Mouse (Mus musculus) forebrain, postnatal 0 days (tissue): ENCODE data around the gene Fads6. TPM values are rescaled to one million over a fixed set of nuclear protein-coding genes. Genes with fewer than 3 reads are reported as not detected.
A peak's percentile ranks its signal among the peaks of the same experiment; 100 is the strongest.

ENCODE experiments used
- ATAC-seq: fragments of 200-750 bp; cut with Nextera tagmentation; 2 replicates; pipeline ENCODE4 v1.8.0; 2017; ENCODE audit warnings: mild to moderate bottlenecking, moderate library complexity
- DNase-seq: peaks from one replicate; pipeline ENCODE4 v3.0.0-alpha.2; 2015
- H3K27ac ChIP-seq: fragments of 300-500 bp; sonication (generic); 2 replicates; pipeline ENCODE4 v1.5.1; 2014; ENCODE audit warnings: low read depth, mild to moderate bottlenecking, antibody characterized with exemption, low read length, moderate library complexity, mixed read lengths
- H3K27me3 ChIP-seq: fragments of 300-500 bp; sonication (generic); 2 replicates; pipeline ENCODE4 v1.6.1; 2014; ENCODE audit warnings: mild to moderate bottlenecking, low read length, mixed read lengths; ENCODE audit not compliant: insufficient read depth
- H3K36me3 ChIP-seq: fragments of 300-500 bp; sonication (generic); 2 replicates; pipeline ENCODE4 v1.6.1; 2014; ENCODE audit warnings: mild to moderate bottlenecking, moderate library complexity; ENCODE audit not compliant: insufficient read depth
- H3K4me1 ChIP-seq: fragments of 300-500 bp; sonication (generic); 2 replicates; pipeline ENCODE4 v1.6.1; 2014; ENCODE audit warnings: antibody characterized with exemption; ENCODE audit not compliant: insufficient read depth
- H3K4me2 ChIP-seq: fragments of 300-500 bp; sonication (generic); 2 replicates; pipeline ENCODE4 v1.6.1; 2014; ENCODE audit warnings: low read depth, mild to moderate bottlenecking, moderate library complexity
- H3K4me3 ChIP-seq: fragments of 300-500 bp; sonication (generic); 2 replicates; pipeline ENCODE4 v1.5.1; 2014; ENCODE audit warnings: low read depth, low read length, mixed read lengths
- H3K9ac ChIP-seq: fragments of 300-500 bp; sonication (generic); 2 replicates; pipeline ENCODE4 v1.6.1; 2014; ENCODE audit warnings: mild to moderate bottlenecking
- H3K9me3 ChIP-seq: fragments of 300-500 bp; sonication (generic); 2 replicates; pipeline ENCODE4 v1.6.1; 2016; ENCODE audit warnings: low read length
- CTCF ChIP-seq: sonication (generic); IDR thresholded peaks from 2 replicates; pipeline ENCODE4 v1.5.1; 2016; ENCODE audit warnings: antibody characterized with exemption, control low read depth, low read depth
- whole genome bisulfite sequencing: fragments of 180-500 bp; shearing (Covaris S2); extraction: QIAGEN DNeasy Blood & Tissue Kit; methylation state at CpG from one replicate; pipeline ENCODE4 v1.1.7; 2014; 5-methylcytosine and 5-hydroxymethylcytosine counted together
- microRNA-seq, 2 experiments: library from miRNA; unstranded; fragments of <30 nt; microRNA quantifications; one replicate each; pipeline ENCODE4; 2016
- polyA plus RNA-seq: library from polyadenylated mRNA; unstranded; fragments of >200 nt; fragmentation: Nextera tagmentation; extraction: Ambion mirVana; gene quantifications from 2 replicates; pipeline ENCODE4 v1.2.1, GENCODE M21; 2015
- total RNA-seq: library from RNA; depleted of rRNA; stranded (reverse); fragments of >200 nt; gene quantifications from 2 replicates; pipeline ENCODE4 v1.2.3, GENCODE M21; 2014; rRNA removed

Fads6 gene
- total and polyA plus RNA-seq, 2 experiments from 2014 or later = 0.48 to 6.5 TPM

DNA sequence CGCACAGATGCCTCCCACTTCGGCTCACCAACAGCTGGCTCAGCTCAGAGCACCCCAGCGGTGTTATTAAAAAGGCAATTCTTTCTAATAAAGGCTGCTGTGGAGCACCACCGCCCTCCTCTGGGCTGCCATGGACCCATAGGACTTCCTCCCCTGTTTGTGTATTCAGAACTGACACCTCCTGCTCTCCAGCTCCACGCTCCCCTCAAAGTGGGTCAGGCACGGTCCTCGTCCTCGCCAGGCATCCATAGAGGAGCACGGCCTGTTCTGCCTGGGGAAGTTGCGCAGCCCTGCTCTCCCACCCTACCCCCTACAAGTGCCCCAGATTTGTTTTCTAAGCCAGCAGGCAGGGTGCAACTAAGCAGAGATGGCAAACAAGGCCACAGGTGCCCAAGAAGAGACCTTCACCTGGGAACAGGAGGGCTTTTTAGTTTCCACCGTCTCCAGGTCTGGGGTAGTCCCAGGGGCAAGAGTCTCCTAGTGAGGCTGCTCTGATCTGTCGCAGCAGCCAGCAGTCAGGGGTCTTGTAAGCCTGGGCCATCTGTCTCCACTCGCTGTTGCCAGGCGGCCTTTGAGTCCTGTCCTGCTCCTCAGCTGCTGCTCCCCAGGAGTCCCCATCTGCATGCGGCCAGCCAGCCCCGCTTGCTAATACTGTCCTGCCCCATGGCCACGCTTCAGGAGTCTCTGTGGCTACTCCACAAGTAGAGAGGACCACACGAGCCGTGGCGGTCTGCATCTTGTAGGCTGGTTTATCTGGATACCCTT, 63.8 kb downstream of the Fads6 start:
- peak; percentile 39 for TF ChIP-seq CTCF
- Histone ChIP-seq H3K4me1 (peaks cover 12% of the 10 kb centered on the region), H3K4me3 (no peak overlapping the region), H3K27me3 (no peaks in the 10 kb centered on the region), H3K4me2 (no peak overlapping the region), H3K9me3 (no peaks in the 10 kb centered on the region), H3K36me3 (no peaks in the 10 kb centered on the region; the same call in 1 of the 2 replicates), H3K27ac (no peak overlapping the region), H3K9ac (no peak overlapping the region)
- 50% methylated on average over 20 of the region's 20 CpGs for WGBS
- DNase-seq (no peak), ATAC-seq (peak; percentile 61)

GRCm38 (mm10) chr11:115232889-115233288, 64.6 kb downstream of the Fads6 start:
- Histone ChIP-seq H3K4me1 (peaks cover 14% of the 10 kb centered on the region), H3K27ac (no peak overlapping the region), H3K9ac (no peak overlapping the region), H3K9me3 (no peaks in the 10 kb centered on the region), H3K4me2 (no peak overlapping the region), H3K36me3 (no peaks in the 10 kb centered on the region; the same call in 1 of the 2 replicates), H3K27me3 (no peaks in the 10 kb centered on the region), H3K4me3 (no peak overlapping the region)
- TF ChIP-seq CTCF = no peak
- DNase-seq (no peak), ATAC-seq (no peak)
- WGBS = 87% methylated on average over 5 of the region's 5 CpGs

- TF ChIP-seq CTCF = no peak
- no peaks in the 10 kb centered on the region for H3K9me3 ChIP-seq
- H3K27ac ChIP-seq = 0 out of 2 replicates have a peak overlapping the region, but pooled peaks have one; percentile 48
- H3K9ac ChIP-seq = no peak overlapping the region
- peaks cover 20% of the 10 kb centered on the region for H3K4me1 ChIP-seq
- no peaks in the 10 kb centered on the region for H3K27me3 ChIP-seq
- no peak overlapping the region for H3K4me3 ChIP-seq
- ATAC-seq = peak; percentile 40
- DNase-seq = peak; percentile 58
- no peaks in the 10 kb centered on the region; the same call in 1 of the 2 replicates for H3K36me3 ChIP-seq
- no peak overlapping the region for H3K4me2 ChIP-seq
- WGBS = 23% methylated on average over 9 of the region's 9 CpGs
Observed at GRCm38 (mm10) chr11:115231924-115232323, 65.5 kb downstream of the Fads6 start.

- no peak overlapping the region for H3K9ac ChIP-seq
Observed at GRCm38 (mm10) chr11:115231168-115231915, 66.1 kb downstream of the Fads6 start.

More at GRCm38 (mm10) chr11:115231168-115231915, 66.1 kb downstream of the Fads6 start:
- no peak for TF ChIP-seq CTCF
- Histone ChIP-seq H3K4me2 (no peak overlapping the region), H3K27me3 (no peaks in the 10 kb centered on the region), H3K27ac (peak overlapping the region; percentile 48; the same call in 1 of the 2 replicates), H3K9me3 (no peaks in the 10 kb centered on the region), H3K36me3 (no peaks in the 10 kb centered on the region; the same call in 1 of the 2 replicates), H3K4me1 (peaks cover 26% of the 10 kb centered on the region), H3K4me3 (no peak overlapping the region)
- ATAC-seq (no peak), DNase-seq (no peak)
- 48% methylated on average over 14 of the region's 14 CpGs for WGBS

Small RNAs within 50 kb of the gene (microRNA-seq; reads per million reads assigned to microRNA genes)
- gene Gm25837 = 0 reads per million in 2 experiments

Other genes starting within 250 kb of the Fads6 start
- not detected in 2 replicates for gene Cd300ld3, start 249.3 kb downstream of the Fads6 start, total RNA-seq
- gene Cd300ld3, start 249.3 kb downstream of the Fads6 start, polyA plus RNA-seq = not detected in 2 replicates
- gene Cd300e, start 235.5 kb downstream of the Fads6 start, total RNA-seq = not detected in 2 replicates
- gene Cd300e, start 235.5 kb downstream of the Fads6 start, polyA plus RNA-seq = 0.09 TPM in 1 of 2 replicates, not detected in the other
- 0.38 and 0.57 TPM in 2 replicates for gene Rab37, start 206.2 kb downstream of the Fads6 start, total RNA-seq
- gene Rab37, start 206.2 kb downstream of the Fads6 start, polyA plus RNA-seq = 0.82 and 0.84 TPM in 2 replicates
- gene Cd300lf, start 163.7 kb downstream of the Fads6 start, total RNA-seq = 0.24 TPM in 1 of 2 replicates, not detected in the other
- 0.05 and 0.18 TPM in 2 replicates for gene Cd300lf, start 163.7 kb downstream of the Fads6 start, polyA plus RNA-seq
- 44.2 and 48.5 TPM in 2 replicates for gene Slc9a3r1, start 134.3 kb downstream of the Fads6 start, total RNA-seq
- 68.4 and 73.9 TPM in 2 replicates for gene Slc9a3r1, start 134.3 kb downstream of the Fads6 start, polyA plus RNA-seq
- gene Tmem104, start 110.2 kb downstream of the Fads6 start, total RNA-seq = 5.4 and 7.6 TPM in 2 replicates
- gene Tmem104, start 110.2 kb downstream of the Fads6 start, polyA plus RNA-seq = 8.8 and 9.9 TPM in 2 replicates
- gene Nat9, start 109.8 kb downstream of the Fads6 start, total RNA-seq = 19.2 and 20.3 TPM in 2 replicates
- 17.7 and 18.6 TPM in 2 replicates for gene Nat9, start 109.8 kb downstream of the Fads6 start, polyA plus RNA-seq
- 1.5 and 1.6 TPM in 2 replicates for gene Grin2c, start 30.4 kb downstream of the Fads6 start, total RNA-seq
- gene Grin2c, start 30.4 kb downstream of the Fads6 start, polyA plus RNA-seq = 0.35 and 0.48 TPM in 2 replicates
- 18.6 and 26.2 TPM in 2 replicates for gene Fdxr, start 20.6 kb downstream of the Fads6 start, total RNA-seq
- 14.0 and 16.4 TPM in 2 replicates for gene Fdxr, start 20.6 kb downstream of the Fads6 start, polyA plus RNA-seq
- gene Otop2, start 9.5 kb upstream of the Fads6 start, total RNA-seq = 0.15 TPM in 1 of 2 replicates, not detected in the other
- 0.10 and 0.13 TPM in 2 replicates for gene Otop2, start 9.5 kb upstream of the Fads6 start, polyA plus RNA-seq
- gene Ush1g, start 24.4 kb upstream of the Fads6 start, total RNA-seq = 0.23 and 0.33 TPM in 2 replicates
- 0.06 and 0.09 TPM in 2 replicates for gene Ush1g, start 24.4 kb upstream of the Fads6 start, polyA plus RNA-seq
- gene Otop3, start 37.1 kb upstream of the Fads6 start, total RNA-seq = 0.31 and 0.48 TPM in 2 replicates
- gene Otop3, start 37.1 kb upstream of the Fads6 start, polyA plus RNA-seq = 0.47 and 0.98 TPM in 2 replicates
- 52.4 and 54.5 TPM in 2 replicates for gene Hid1, start 70.1 kb upstream of the Fads6 start, total RNA-seq
- 42.8 and 46.6 TPM in 2 replicates for gene Hid1, start 70.1 kb upstream of the Fads6 start, polyA plus RNA-seq
- 43.0 and 45.8 TPM in 2 replicates for gene Cdr2l, start 84.3 kb upstream of the Fads6 start, total RNA-seq
- 14.4 and 16.9 TPM in 2 replicates for gene Cdr2l, start 84.3 kb upstream of the Fads6 start, polyA plus RNA-seq
- gene Mrpl58, start 106.1 kb upstream of the Fads6 start, total RNA-seq = 82.1 and 86.1 TPM in 2 replicates
- gene Mrpl58, start 106.1 kb upstream of the Fads6 start, polyA plus RNA-seq = 201 and 203 TPM in 2 replicates
- 339 and 418 TPM in 2 replicates for gene Atp5h, start 122.3 kb upstream of the Fads6 start, total RNA-seq
- gene Atp5h, start 122.3 kb upstream of the Fads6 start, polyA plus RNA-seq = 808 and 932 TPM in 2 replicates
- 31.7 TPM in 2 replicates for gene Kctd2, start 122.5 kb upstream of the Fads6 start, total RNA-seq
- gene Kctd2, start 122.5 kb upstream of the Fads6 start, polyA plus RNA-seq = 27.1 and 29.3 TPM in 2 replicates
- not detected in 2 replicates for gene Trim80, start 142.9 kb upstream of the Fads6 start, total RNA-seq
- not detected in 2 replicates for gene Trim80, start 142.9 kb upstream of the Fads6 start, polyA plus RNA-seq
- gene Slc16a5, start 164.8 kb upstream of the Fads6 start, total RNA-seq = not detected in 2 replicates
- gene Slc16a5, start 164.8 kb upstream of the Fads6 start, polyA plus RNA-seq = 0.06 and 0.07 TPM in 2 replicates
- gene Armc7, start 178.0 kb upstream of the Fads6 start, total RNA-seq = 11.2 and 14.2 TPM in 2 replicates
- 8.5 and 11.2 TPM in 2 replicates for gene Armc7, start 178.0 kb upstream of the Fads6 start, polyA plus RNA-seq
- gene Nt5c, start 194.2 kb upstream of the Fads6 start, total RNA-seq = 59.6 and 84.6 TPM in 2 replicates
- gene Nt5c, start 194.2 kb upstream of the Fads6 start, polyA plus RNA-seq = 136 and 143 TPM in 2 replicates
- 1,009 and 1,140 TPM in 2 replicates for gene Jpt1, start 216.7 kb upstream of the Fads6 start, total RNA-seq
- 1,672 and 1,955 TPM in 2 replicates for gene Jpt1, start 216.7 kb upstream of the Fads6 start, polyA plus RNA-seq
- 795 and 821 TPM in 2 replicates for gene Sumo2, start 238.6 kb upstream of the Fads6 start, total RNA-seq
- 1,185 and 1,251 TPM in 2 replicates for gene Sumo2, start 238.6 kb upstream of the Fads6 start, polyA plus RNA-seq